Mouse (Mus musculus) bone marrow, adult 2 months (tissue): Measurements from ENCODE around the gene Fgfr2. TPM values are rescaled to one million over a fixed set of nuclear protein-coding genes. Genes with fewer than 3 reads are reported as not detected.

Experiments used
- H3K27ac ChIP-seq: fragments of 200-500 bp; 2 replicates; pipeline ENCODE4 v1.5.1; 2012; ENCODE audit warnings: low read depth, mild to moderate bottlenecking, control low read depth, inconsistent platforms, low read length; ENCODE audit not compliant: control insufficient read depth, poor library complexity, insufficient read depth
- H3K4me1 ChIP-seq: fragments of 200-500 bp; 2 replicates; pipeline ENCODE4 v1.6.1; 2011; ENCODE audit warnings: low read length; ENCODE audit not compliant: control insufficient read depth, insufficient read depth
- H3K4me3 ChIP-seq: fragments of 200-500 bp; replicated peaks from 2 replicates; pipeline ENCODE3; 2011; ENCODE audit warnings: mild to moderate bottlenecking, low read depth, low read length, control low read depth; ENCODE audit not compliant: control insufficient read depth
- CTCF ChIP-seq: fragments of 200-500 bp; IDR thresholded peaks from 2 replicates; pipeline ENCODE4 v1.5.1; 2011; ENCODE audit warnings: low read length, control low read depth; ENCODE audit not compliant: control insufficient read depth, insufficient read depth
- POLR2A ChIP-seq: fragments of 200-500 bp; IDR thresholded peaks from 2 replicates; pipeline ENCODE4 v1.6.1; 2011; ENCODE audit warnings: low read depth, mild to moderate bottlenecking, control low read depth, low read length, borderline replicate concordance; ENCODE audit not compliant: control insufficient read depth
- WGBS: fragments of 180-500 bp; shearing (Covaris S2); methylation state at CpG from one replicate; pipeline ENCODE4 v1.1.7; 2018; 5-methylcytosine and 5-hydroxymethylcytosine counted together
- polyA plus RNA-seq: library from polyadenylated mRNA; stranded (reverse); fragments of >200 nt; gene quantifications from 2 replicates; pipeline ENCODE4 v1.2.4, GENCODE M21; 2011; ENCODE audit warnings: low replicate concordance; ENCODE audit not compliant: missing spikeins, insufficient read depth, insufficient read length

Fgfr2 gene
- polyA plus RNA-seq, 1 experiment = 8.2 TPM

- TF ChIP-seq CTCF = no peak
- TF ChIP-seq POLR2A = no peak
- 68% methylated on average over 13 of the region's 13 CpGs for WGBS
- Histone ChIP-seq H3K4me1 (no peaks in the 10 kb centered on the region), H3K4me3 (no peak overlapping the region), H3K27ac (no peak overlapping the region)
Measured at GRCm38 (mm10) chr7:130695669-130696338, 2427.3 kb downstream of the Fgfr2 start.

DNA sequence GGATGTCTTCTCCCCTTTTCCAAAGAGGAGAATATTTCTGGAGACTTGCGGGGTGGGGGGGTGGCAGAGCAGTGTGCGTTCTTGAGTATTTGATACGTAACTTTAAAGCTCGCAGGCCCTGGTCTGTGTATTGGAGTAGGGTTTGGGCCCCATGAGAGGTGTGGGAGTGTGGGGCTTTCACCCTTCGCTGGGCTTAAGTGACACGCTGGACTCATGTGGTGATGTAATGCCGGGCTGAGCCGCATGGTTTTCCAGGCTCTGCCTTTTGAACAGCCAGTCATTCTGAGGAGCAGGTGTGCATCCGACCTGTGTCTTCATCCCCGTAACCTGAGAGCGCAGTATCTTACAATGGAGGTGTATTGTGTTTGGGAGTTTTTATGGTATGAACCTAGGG is 2429.4 kb downstream of the Fgfr2 start:
- WGBS = 87% methylated on average over 11 of the region's 11 CpGs
- TF ChIP-seq POLR2A (no peak), CTCF (no peak)

GRCm38 (mm10) chr7:130692943-130693799 is 2430.0 kb downstream of the Fgfr2 start:
- 51% methylated on average over 19 of the region's 19 CpGs for WGBS
- Histone ChIP-seq H3K4me3 (no peak overlapping the region), H3K4me1 (no peaks in the 10 kb centered on the region), H3K27ac (no peak overlapping the region)
- no peak for TF ChIP-seq CTCF
- TF ChIP-seq POLR2A = no peak

More for the DNA sequence above, 2429.4 kb downstream of the Fgfr2 start:
- no peaks in the 10 kb centered on the region for H3K4me1 ChIP-seq
- H3K4me3 ChIP-seq = no peak overlapping the region
- H3K27ac ChIP-seq = no peak overlapping the region

DNA sequence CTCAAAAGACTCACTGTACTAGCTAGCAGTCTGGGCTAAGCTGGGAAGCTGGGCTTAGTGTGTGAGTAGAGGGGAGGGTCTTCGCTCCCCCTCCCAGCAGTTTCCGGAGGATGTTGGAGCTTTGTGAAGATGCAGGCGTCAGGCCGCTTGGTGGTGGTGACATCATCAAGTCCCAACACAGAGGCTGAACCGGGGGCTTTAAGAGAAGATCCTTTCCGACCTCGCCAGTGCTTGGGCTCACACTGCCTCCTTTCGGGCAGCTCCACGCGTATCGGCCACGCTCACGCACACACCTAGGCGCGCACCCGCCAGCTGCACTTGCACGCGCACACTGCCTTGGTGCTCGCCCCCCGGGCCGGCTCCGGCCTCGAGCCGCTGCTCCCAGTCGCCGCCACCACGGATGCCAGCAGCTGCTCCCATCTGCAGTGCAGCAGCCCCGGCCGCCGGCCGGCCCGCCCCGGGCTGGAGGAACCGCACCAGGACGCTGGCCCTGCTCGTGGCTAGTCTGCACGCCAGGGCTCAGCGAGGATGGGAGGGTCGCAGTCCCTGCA is 2430.7 kb downstream of the Fgfr2 start:
- 2% methylated on average over 39 of the region's 39 CpGs for WGBS

GRCm38 (mm10) chr7:130691931-130692330 is 2431.2 kb downstream of the Fgfr2 start:
- 67% methylated on average over 2 of the region's 2 CpGs for WGBS
- TF ChIP-seq CTCF (no peak), POLR2A (no peak)
- H3K4me1 ChIP-seq = no peaks in the 10 kb centered on the region
- H3K27ac ChIP-seq = no peak overlapping the region
- no peak overlapping the region for H3K4me3 ChIP-seq

More for the DNA sequence above, 2430.7 kb downstream of the Fgfr2 start:
- Histone ChIP-seq H3K4me3 (no peak overlapping the region), H3K27ac (no peak overlapping the region), H3K4me1 (no peaks in the 10 kb centered on the region)
- no peak for TF ChIP-seq CTCF

- H3K4me3 ChIP-seq = no peak overlapping the region
- no peaks in the 10 kb centered on the region for H3K4me1 ChIP-seq
- TF ChIP-seq CTCF (no peak), POLR2A (no peak)
- no peak overlapping the region for H3K27ac ChIP-seq
- WGBS = 90% methylated on average over 6 of the region's 6 CpGs
Measured at GRCm38 (mm10) chr7:130690869-130691268, 2432.3 kb downstream of the Fgfr2 start.

GRCm38 (mm10) chr7:130688601-130689000 is 2434.5 kb downstream of the Fgfr2 start:
- no peaks in the 10 kb centered on the region for H3K4me1 ChIP-seq
- WGBS = 80% methylated on average over 4 of the region's 4 CpGs
- no peak overlapping the region for H3K27ac ChIP-seq
- TF ChIP-seq POLR2A (no peak), CTCF (no peak)
- no peak overlapping the region for H3K4me3 ChIP-seq

GRCm38 (mm10) chr7:130681798-130682197 is 2441.4 kb downstream of the Fgfr2 start:
- Histone ChIP-seq H3K27ac (no peak overlapping the region), H3K4me1 (no peaks in the 10 kb centered on the region), H3K4me3 (no peak overlapping the region)
- TF ChIP-seq POLR2A = no peak
- no peak for TF ChIP-seq CTCF
- WGBS = 36% methylated on average over 4 of the region's 4 CpGs

GRCm38 (mm10) chr7:130678414-130678813 is 2444.7 kb downstream of the Fgfr2 start:
- Histone ChIP-seq H3K27ac (no peak overlapping the region), H3K4me3 (no peak overlapping the region), H3K4me1 (no peaks in the 10 kb centered on the region)
- TF ChIP-seq CTCF (no peak), POLR2A (no peak)
- WGBS = 90% methylated on average over 6 of the region's 6 CpGs
